Mouse (Mus musculus): Measurements from ENCODE around the gene Gm10352.
"Not testable (repeated sequence)": the region's sequence is repeated elsewhere in the genome, so short reads cannot be mapped to it uniquely, and the experiment has no call there.

- TF ChIP-seq CTCF (IDR thresholded peaks at IDR 0.05; ENCODE audit: extremely low read depth, insufficient read length, insufficient replicate concordance, low read depth, low read length); POLR2A (IDR thresholded peaks at IDR 0.05; ENCODE audit: low read depth, low read length): not testable (repeated sequence)
Measured at GRCm38 (mm10) chrY:2900689-2901088, at the start of gene Gm10352.

Data from small intestine, adult 2 months (tissue).